Mouse (Mus musculus) forebrain, embryonic 15.5 days (tissue): Measurements from ENCODE around the gene Rbpj. TPM values are rescaled to one million over a fixed set of nuclear protein-coding genes. Genes with fewer than 3 reads are reported as not detected.

Source experiments
- ATAC-seq: fragments of 200-750 bp; cut with Nextera tagmentation; replicated peaks from 2 replicates; pipeline ENCODE4 v1.8.0; 2017; ENCODE audit warnings: mild to moderate bottlenecking, moderate TSS enrichment, moderate library complexity
- H3K27ac ChIP-seq: fragments of 300-500 bp; sonication (generic); replicated peaks from 2 replicates; pipeline ENCODE4 v1.5.1; 2015; ENCODE audit warnings: mild to moderate bottlenecking, inconsistent platforms
- H3K27me3 ChIP-seq: fragments of 300-500 bp; sonication (generic); 2 replicates; pipeline ENCODE4 v1.6.1; 2015; ENCODE audit warnings: inconsistent platforms
- H3K36me3 ChIP-seq: fragments of 300-500 bp; sonication (generic); 2 replicates; pipeline ENCODE4 v1.6.1; 2015; ENCODE audit warnings: mild to moderate bottlenecking, inconsistent platforms
- H3K4me1 ChIP-seq: fragments of 300-500 bp; sonication (generic); 2 replicates; pipeline ENCODE4 v1.6.1; 2015; ENCODE audit warnings: inconsistent platforms
- H3K4me2 ChIP-seq: fragments of 300-500 bp; sonication (generic); replicated peaks from 2 replicates; pipeline ENCODE4 v1.6.1; 2015; ENCODE audit warnings: mild to moderate bottlenecking, inconsistent platforms
- H3K4me3 ChIP-seq: fragments of 300-500 bp; sonication (generic); 2 replicates; pipeline ENCODE4 v1.5.1; 2015; ENCODE audit warnings: mild to moderate bottlenecking, inconsistent platforms
- H3K9ac ChIP-seq: fragments of 300-500 bp; sonication (generic); replicated peaks from 2 replicates; pipeline ENCODE4 v1.6.1; 2015; ENCODE audit warnings: mild to moderate bottlenecking, inconsistent platforms
- H3K9me3 ChIP-seq: fragments of 300-500 bp; sonication (generic); 2 replicates; pipeline ENCODE4 v1.6.1; 2016; ENCODE audit warnings: inconsistent platforms
- WGBS: fragments of 180-500 bp; shearing (Covaris S2); methylation state at CpG from one replicate; pipeline ENCODE4 v1.1.7; 2015; ENCODE audit warnings: mixed read lengths; 5-methylcytosine and 5-hydroxymethylcytosine counted together
- polyA plus RNA-seq: library from polyadenylated mRNA; unstranded; fragments of >200 nt; fragmentation: Nextera tagmentation; extraction: Ambion mirVana; gene quantifications from 2 replicates; pipeline ENCODE4 v1.2.1, GENCODE M21; 2015

Rbpj gene
- 41.3 and 44.0 TPM in 2 replicates for polyA plus RNA-seq

DNA sequence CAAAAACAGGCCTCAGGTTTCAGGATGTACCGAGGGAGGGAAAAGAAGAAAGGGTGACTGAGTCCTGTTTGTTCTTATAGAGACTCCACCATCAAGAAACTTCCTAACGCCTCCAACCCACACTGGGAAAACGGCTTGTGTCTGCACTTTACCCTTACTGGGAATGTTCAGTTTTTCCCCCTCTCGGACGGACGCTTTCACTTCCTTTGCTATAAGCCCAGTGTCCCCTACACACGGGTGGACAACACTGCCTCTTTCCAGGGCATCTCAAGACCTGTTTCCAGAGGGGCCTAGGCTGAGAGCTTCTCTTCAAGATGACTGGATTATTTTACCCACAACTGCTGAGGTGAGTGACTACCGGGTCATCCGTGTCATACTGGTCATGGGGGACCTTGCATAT, at the start of gene Rbpj:
Rbpj (plus strand) TSS at position 270 of the 400 bp plus-strand sequence.
- Histone ChIP-seq H3K9me3 (no peaks in the 10 kb centered on the region), H3K4me3 (no peak within 1 kb of the TSS), H3K4me2 (no peak within 1 kb of the TSS), H3K27me3 (no peaks in the 10 kb centered on the region), H3K27ac (no peak within 1 kb of the TSS), H3K4me1 (no peaks in the 10 kb centered on the region; the same call in 1 of the 2 replicates), H3K36me3 (no peaks in the 10 kb centered on the region), H3K9ac (no peak within 1 kb of the TSS)
- no peak for ATAC-seq
- 84% methylated on average over 9 of the region's 9 CpGs for WGBS

- no peaks in the 10 kb centered on the region for H3K36me3 ChIP-seq
- H3K27me3 ChIP-seq: no peaks in the 10 kb centered on the region
- ATAC-seq: no peak
- H3K4me3 ChIP-seq: no peak overlapping the region
- H3K27ac ChIP-seq: no peak overlapping the region
- 90% methylated on average over 1 of the region's 1 CpGs for WGBS
- H3K9me3 ChIP-seq: no peaks in the 10 kb centered on the region
- H3K9ac ChIP-seq: no peak overlapping the region
- H3K4me1 ChIP-seq: no peaks in the 10 kb centered on the region
- no peak overlapping the region for H3K4me2 ChIP-seq
Measured at GRCm38 (mm10) chr5:53420777-53421176, 45.2 kb upstream of the Rbpj start.

DNA sequence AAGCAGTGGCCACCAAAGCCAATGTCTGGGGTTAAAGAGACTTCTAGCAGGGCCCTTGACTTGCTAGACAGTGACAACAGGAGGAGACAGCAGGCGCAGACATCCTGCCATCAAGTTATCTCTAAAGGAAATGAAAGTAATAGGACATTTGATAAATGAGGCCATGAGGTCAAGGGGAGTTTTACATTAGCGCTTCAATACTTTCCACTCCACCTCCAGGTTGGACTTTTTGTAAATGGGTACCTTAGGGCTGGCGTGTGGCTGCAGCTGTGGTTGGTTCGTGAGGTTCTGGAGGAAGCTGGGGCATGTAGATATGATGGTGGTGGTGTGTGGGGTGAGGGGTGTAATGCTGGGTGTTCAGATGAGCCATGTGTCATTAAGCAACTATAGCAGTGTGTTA, 44.7 kb upstream of the Rbpj start:
- Histone ChIP-seq H3K4me1 (no peaks in the 10 kb centered on the region), H3K9me3 (no peaks in the 10 kb centered on the region), H3K27me3 (no peaks in the 10 kb centered on the region), H3K36me3 (no peaks in the 10 kb centered on the region), H3K4me2 (no peak overlapping the region), H3K9ac (no peak overlapping the region), H3K4me3 (no peak overlapping the region), H3K27ac (no peak overlapping the region)
- no peak for ATAC-seq
- 87% methylated on average over 4 of the region's 4 CpGs for WGBS

DNA sequence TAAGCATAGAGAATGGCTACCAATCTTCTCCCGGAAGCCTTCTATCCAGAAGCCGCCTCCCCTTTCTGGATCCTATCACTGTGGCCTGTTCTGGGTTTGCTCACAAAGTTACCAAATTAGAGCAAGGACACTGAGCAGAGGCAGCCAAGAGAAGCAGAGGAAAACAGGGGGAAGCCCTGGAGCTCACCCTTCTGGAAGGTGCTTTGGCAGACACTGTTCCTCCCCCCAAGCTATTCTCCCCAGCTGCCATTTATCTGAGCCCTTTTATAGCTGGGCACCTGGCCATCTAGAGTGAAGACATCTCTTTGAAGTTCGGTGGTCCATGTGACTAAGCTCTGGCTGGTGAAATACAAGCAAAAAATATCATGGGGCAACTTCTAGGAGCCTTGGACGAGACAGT, 38.5 kb upstream of the Rbpj start:
- no peaks in the 10 kb centered on the region for H3K9me3 ChIP-seq
- no peak for ATAC-seq
- WGBS: 74% methylated on average over 4 of the region's 4 CpGs
- H3K36me3 ChIP-seq: no peaks in the 10 kb centered on the region
- no peak overlapping the region for H3K4me3 ChIP-seq
- H3K4me2 ChIP-seq: no peak overlapping the region
- H3K27me3 ChIP-seq: no peaks in the 10 kb centered on the region
- no peak overlapping the region for H3K9ac ChIP-seq
- no peaks in the 10 kb centered on the region for H3K4me1 ChIP-seq
- no peak overlapping the region for H3K27ac ChIP-seq

DNA sequence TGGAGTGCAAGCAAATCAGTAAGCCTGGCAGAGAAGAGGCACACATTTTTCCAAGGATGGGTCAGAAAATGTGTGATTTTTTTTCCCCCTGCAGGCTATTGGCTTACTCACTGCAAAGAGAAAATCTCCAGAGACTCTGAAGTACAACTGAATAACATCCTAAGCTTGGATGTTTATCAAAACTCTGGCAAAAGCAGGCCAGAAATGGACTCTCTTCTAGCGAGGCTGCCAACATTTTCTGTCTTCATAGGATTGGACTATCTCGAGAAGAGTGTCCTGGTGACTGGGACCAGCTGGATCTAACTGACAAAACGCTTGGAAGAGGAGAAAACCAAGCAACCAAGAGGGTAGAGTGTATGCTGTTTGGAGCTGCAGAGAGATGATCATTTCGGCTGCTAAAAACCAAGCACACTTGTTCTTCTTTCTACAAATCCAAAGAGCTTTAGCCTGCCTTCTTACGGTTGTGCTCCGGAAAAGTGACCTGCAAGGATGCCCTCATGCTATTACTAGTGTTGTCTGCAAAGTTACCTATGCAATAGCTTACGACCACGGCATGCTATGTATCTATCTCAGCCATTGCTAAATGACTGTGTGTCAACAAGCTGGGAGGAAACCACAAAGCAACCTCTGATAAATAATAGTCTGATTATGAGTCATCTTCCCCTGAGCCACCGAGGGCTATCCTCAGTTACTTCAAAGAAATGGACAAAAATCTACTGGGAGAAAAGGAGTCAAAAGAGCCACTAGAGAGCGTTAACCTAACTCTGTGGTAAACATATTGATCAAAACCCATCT, 36.1 kb upstream of the Rbpj start:
- no peak for ATAC-seq
- no peaks in the 10 kb centered on the region for H3K36me3 ChIP-seq
- H3K4me3 ChIP-seq: no peak overlapping the region
- no peak overlapping the region for H3K4me2 ChIP-seq
- H3K9me3 ChIP-seq: no peaks in the 10 kb centered on the region
- H3K9ac ChIP-seq: no peak overlapping the region
- H3K27ac ChIP-seq: no peak overlapping the region
- 82% methylated on average over 10 of the region's 10 CpGs for WGBS
- H3K27me3 ChIP-seq: no peaks in the 10 kb centered on the region
- H3K4me1 ChIP-seq: no peaks in the 10 kb centered on the region

DNA sequence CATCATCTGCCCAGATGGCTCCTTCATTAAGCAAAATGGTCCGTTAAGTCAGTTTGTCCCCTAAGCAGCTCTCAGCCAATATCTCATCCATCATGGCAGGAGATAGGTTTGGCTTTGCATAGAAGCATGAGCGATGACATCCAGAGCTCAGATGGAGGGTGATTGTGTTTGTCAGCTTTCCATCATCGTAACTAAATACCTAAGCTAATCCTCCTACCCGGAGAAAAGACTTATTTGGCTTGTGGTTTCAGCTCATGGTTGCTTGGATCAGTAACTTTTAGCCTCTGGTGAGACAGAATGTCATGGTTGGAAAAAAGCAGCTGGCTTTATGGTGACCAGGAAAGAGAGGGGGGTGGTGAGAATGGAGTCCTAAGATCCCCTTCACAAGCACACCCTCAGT, 33.5 kb upstream of the Rbpj start:
- H3K4me2 ChIP-seq: no peak overlapping the region
- 87% methylated on average over 4 of the region's 4 CpGs for WGBS
- no peaks in the 10 kb centered on the region for H3K27me3 ChIP-seq
- no peak overlapping the region for H3K4me3 ChIP-seq
- no peak overlapping the region for H3K9ac ChIP-seq
- H3K36me3 ChIP-seq: no peaks in the 10 kb centered on the region
- H3K27ac ChIP-seq: no peak overlapping the region
- H3K9me3 ChIP-seq: no peaks in the 10 kb centered on the region
- ATAC-seq: no peak
- H3K4me1 ChIP-seq: no peaks in the 10 kb centered on the region

GRCm38 (mm10) chr5:53436905-53437632, 28.9 kb upstream of the Rbpj start:
- no peaks in the 10 kb centered on the region for H3K4me1 ChIP-seq
- H3K27ac ChIP-seq: no peak overlapping the region
- ATAC-seq: no peak
- H3K27me3 ChIP-seq: no peaks in the 10 kb centered on the region
- no peaks in the 10 kb centered on the region for H3K9me3 ChIP-seq
- no peak overlapping the region for H3K9ac ChIP-seq
- H3K36me3 ChIP-seq: no peaks in the 10 kb centered on the region
- no peak overlapping the region for H3K4me3 ChIP-seq
- WGBS: 90% methylated on average over 6 of the region's 6 CpGs
- no peak overlapping the region for H3K4me2 ChIP-seq

GRCm38 (mm10) chr5:53437767-53438166, 28.2 kb upstream of the Rbpj start:
- H3K4me1 ChIP-seq: no peaks in the 10 kb centered on the region
- no peaks in the 10 kb centered on the region for H3K9me3 ChIP-seq
- no peak overlapping the region for H3K4me2 ChIP-seq
- WGBS: 84% methylated on average over 4 of the region's 4 CpGs
- no peaks in the 10 kb centered on the region for H3K36me3 ChIP-seq
- no peak overlapping the region for H3K9ac ChIP-seq
- H3K4me3 ChIP-seq: no peak overlapping the region
- no peak overlapping the region for H3K27ac ChIP-seq
- no peak for ATAC-seq
- H3K27me3 ChIP-seq: no peaks in the 10 kb centered on the region

GRCm38 (mm10) chr5:53438268-53438667, 27.7 kb upstream of the Rbpj start:
- no peaks in the 10 kb centered on the region for H3K27me3 ChIP-seq
- H3K9ac ChIP-seq: no peak overlapping the region
- no peaks in the 10 kb centered on the region for H3K9me3 ChIP-seq
- no peak for ATAC-seq
- H3K27ac ChIP-seq: no peak overlapping the region
- H3K4me1 ChIP-seq: no peaks in the 10 kb centered on the region
- no peak overlapping the region for H3K4me3 ChIP-seq
- H3K36me3 ChIP-seq: no peaks in the 10 kb centered on the region
- WGBS: 96% methylated on average over 3 of the region's 3 CpGs
- no peak overlapping the region for H3K4me2 ChIP-seq

DNA sequence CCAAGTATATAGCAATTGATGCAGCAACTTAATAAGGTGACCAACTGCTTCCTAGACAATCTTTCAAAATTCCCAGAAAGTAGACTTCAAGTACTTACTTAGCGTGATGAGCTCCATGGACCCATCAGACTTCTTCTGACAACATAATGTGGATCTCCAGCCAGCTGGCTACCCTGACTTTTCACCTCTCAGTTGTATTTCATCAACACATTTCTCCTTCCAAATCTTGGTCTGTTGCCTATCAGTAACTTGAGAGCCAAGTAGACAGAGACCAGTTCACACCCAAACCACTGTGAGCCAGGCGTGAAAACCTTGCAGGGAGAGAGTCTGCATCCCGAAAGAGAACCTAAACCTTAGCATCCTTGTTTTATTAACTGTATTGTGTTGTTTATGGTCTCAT, 26.3 kb upstream of the Rbpj start:
- Histone ChIP-seq H3K9me3 (no peaks in the 10 kb centered on the region), H3K4me1 (no peaks in the 10 kb centered on the region), H3K9ac (no peak overlapping the region), H3K36me3 (no peaks in the 10 kb centered on the region), H3K27ac (no peak overlapping the region), H3K4me2 (no peak overlapping the region), H3K4me3 (no peak overlapping the region), H3K27me3 (no peaks in the 10 kb centered on the region)
- 90% methylated on average over 3 of the region's 3 CpGs for WGBS
- ATAC-seq: no peak

DNA sequence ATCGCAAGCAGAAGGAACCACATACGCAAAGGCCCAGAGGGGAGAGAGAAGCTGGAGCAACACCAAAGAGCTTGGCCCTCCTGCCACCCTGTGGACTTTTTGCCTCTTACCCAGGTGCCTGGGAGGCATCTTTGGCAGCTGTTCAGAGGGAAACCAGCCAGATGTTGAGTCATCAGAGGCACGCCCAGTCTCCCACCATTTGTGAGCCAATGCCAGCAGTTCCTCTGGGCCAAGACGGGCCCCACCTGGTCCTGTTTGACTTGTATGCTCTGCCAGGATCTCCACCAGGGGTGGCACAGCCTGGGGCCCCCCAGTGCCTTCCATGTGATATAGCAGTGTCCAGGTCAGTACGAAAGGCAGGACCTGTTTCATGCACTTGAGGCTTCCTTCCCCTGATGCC, 21.9 kb upstream of the Rbpj start:
- WGBS: 82% methylated on average over 5 of the region's 5 CpGs

GRCm38 (mm10) chr5:53450945-53451344, 15.0 kb upstream of the Rbpj start:
- H3K4me1 ChIP-seq: no peaks in the 10 kb centered on the region
- H3K27me3 ChIP-seq: no peaks in the 10 kb centered on the region
- no peak for ATAC-seq
- WGBS: 74% methylated on average over 9 of the region's 9 CpGs
- H3K27ac ChIP-seq: no peak overlapping the region
- no peaks in the 10 kb centered on the region for H3K36me3 ChIP-seq
- H3K9me3 ChIP-seq: no peaks in the 10 kb centered on the region
- H3K9ac ChIP-seq: no peak overlapping the region
- H3K4me2 ChIP-seq: no peak overlapping the region
- no peak overlapping the region for H3K4me3 ChIP-seq

More for the DNA sequence above, 21.9 kb upstream of the Rbpj start:
- Histone ChIP-seq H3K4me3 (no peak overlapping the region), H3K27me3 (no peaks in the 10 kb centered on the region), H3K4me1 (no peaks in the 10 kb centered on the region), H3K9ac (no peak overlapping the region), H3K9me3 (no peaks in the 10 kb centered on the region), H3K4me2 (no peak overlapping the region), H3K27ac (no peak overlapping the region), H3K36me3 (no peaks in the 10 kb centered on the region)
- no peak for ATAC-seq
